Mouse (Mus musculus) regulatory T cell (primary cell): Measurements from ENCODE around the gene Ccpg1.

Experiments
- in situ Hi-C: fragments of 300-600 bp; cut with MboI, MseI; formaldehyde crosslinking; loops from one replicate; pipeline ENCODE4 v1.15.1; 2025; ENCODE audit warnings: high pct_unique_total_duplicates

Ccpg1 gene

GRCm38 (mm10) chr9:72985250-72986220, at the start of gene Ccpg1, which contains the start of gene Ccpg1os:
Gene Ccpg1, plus strand, starts transcription at chr9:72985429.
Gene Ccpg1os, minus strand, starts transcription at chr9:72985382.
- in situ Hi-C loops, result no loop called here

- in situ Hi-C loops, result no loop called here
Observed at GRCm38 (mm10) chr9:72936301-72936700, 48.9 kb upstream of the Ccpg1 start.

- in situ Hi-C loops, result no loop called here
Observed at GRCm38 (mm10) chr9:72943424-72943823, 41.8 kb upstream of the Ccpg1 start.

GRCm38 (mm10) chr9:72944286-72944685, 40.9 kb upstream of the Ccpg1 start:
- in situ Hi-C loops, result no loop called here

- in situ Hi-C loops, result no loop called here
Observed at GRCm38 (mm10) chr9:72947010-72947409, 38.2 kb upstream of the Ccpg1 start.

- in situ Hi-C loops, result no loop called here
Observed at GRCm38 (mm10) chr9:72949572-72949971, 35.7 kb upstream of the Ccpg1 start.

- in situ Hi-C loops, result no loop called here
Observed at GRCm38 (mm10) chr9:72954746-72955145, 30.5 kb upstream of the Ccpg1 start.

GRCm38 (mm10) chr9:72955546-72955945, 29.7 kb upstream of the Ccpg1 start:
- in situ Hi-C loops, result no loop called here

GRCm38 (mm10) chr9:72958521-72959450, 26.4 kb upstream of the Ccpg1 start, which contains the start of the genes Dyx1c1 and Gm44503:
Gene Dyx1c1, plus strand, starts transcription at chr9:72958785.
Gene Gm44503, plus strand, starts transcription at chr9:72958852.
- in situ Hi-C loops, result no loop called here

GRCm38 (mm10) chr9:72961346-72961745, 23.9 kb upstream of the Ccpg1 start:
- in situ Hi-C loops, result loop anchor here (5.0 kb wide), 1 partner anchor 81 kb away; the partner anchor contains the start of genes Pigb and Rab27a

- in situ Hi-C loops, result loop anchor here (5.0 kb wide), 1 partner anchor 80 kb away; the partner anchor contains the start of genes Pigb and Rab27a
Observed at GRCm38 (mm10) chr9:72961959-72962358, 23.3 kb upstream of the Ccpg1 start.

GRCm38 (mm10) chr9:72968349-72969061, 16.7 kb upstream of the Ccpg1 start:
- in situ Hi-C loops, result loop anchor here (5.0 kb wide), 1 partner anchor 134 kb away; the partner anchor contains the start of genes Gm20509 and Khdc3

GRCm38 (mm10) chr9:72969874-72970273, 15.4 kb upstream of the Ccpg1 start:
- in situ Hi-C loops, result loop anchor here (5.0 kb wide), 1 partner anchor 132 kb away; the partner anchor contains the start of genes Gm20509 and Khdc3

- in situ Hi-C loops, result no loop called here
Observed at GRCm38 (mm10) chr9:72972435-72972834, 12.8 kb upstream of the Ccpg1 start.

GRCm38 (mm10) chr9:72972984-72973383, 12.2 kb upstream of the Ccpg1 start:
- in situ Hi-C loops, result no loop called here

GRCm38 (mm10) chr9:72974734-72975133, 10.5 kb upstream of the Ccpg1 start:
- in situ Hi-C loops, result no loop called here

GRCm38 (mm10) chr9:72975242-72975641, 10.0 kb upstream of the Ccpg1 start:
- in situ Hi-C loops, result no loop called here

GRCm38 (mm10) chr9:72983066-72983465, 2.2 kb upstream of the Ccpg1 start:
- in situ Hi-C loops, result no loop called here

GRCm38 (mm10) chr9:72987703-72988102, 2.5 kb downstream of the Ccpg1 start:
- in situ Hi-C loops, result no loop called here

GRCm38 (mm10) chr9:72988706-72989105, 3.5 kb downstream of the Ccpg1 start:
- in situ Hi-C loops, result no loop called here

- in situ Hi-C loops, result no loop called here
Observed at GRCm38 (mm10) chr9:72991420-72991819, 6.2 kb downstream of the Ccpg1 start.
